Mouse (Mus musculus): ENCODE data around the gene Abhd16a. TPM values are rescaled to one million over a fixed set of nuclear protein-coding genes. Genes with fewer than 3 reads are reported as not detected.

Gene Abhd16a
- polyA plus RNA-seq, 1 experiment from 2014 or later = 69.8 TPM

DNA sequence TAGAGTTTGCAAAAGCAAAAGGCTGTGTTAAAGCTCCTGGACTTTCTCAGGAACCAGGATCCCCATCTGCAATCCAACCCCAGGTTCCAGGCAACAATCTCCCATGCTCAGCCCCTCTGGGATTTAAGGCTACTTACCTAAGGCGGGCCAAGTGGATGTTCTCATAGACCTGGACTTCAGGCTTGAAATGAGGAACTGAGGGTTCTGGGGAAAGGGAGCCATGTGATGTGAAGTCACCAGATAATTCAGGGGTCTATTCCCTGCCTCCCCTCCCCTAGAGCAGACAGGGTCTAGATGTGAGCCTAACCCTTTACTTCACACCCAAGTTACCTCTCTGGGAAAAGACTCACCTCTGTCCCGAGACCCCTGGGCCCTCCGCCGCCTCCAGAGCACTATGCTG is 8.4 kb upstream of the Abhd16a start:
- H3K9me3 ChIP-seq = no peaks in the 10 kb centered on the region
- peaks cover 43% of the 10 kb centered on the region for H3K4me1 ChIP-seq
- WGBS = 78% methylated on average over 4 of the region's 4 CpGs
- H3K27me3 ChIP-seq (ENCODE audit: insufficient read depth, poor library complexity, severe bottlenecking) = peaks cover 11% of the 10 kb centered on the region
- no peaks in the 10 kb centered on the region for H3K36me3 ChIP-seq
- DNase-seq (ENCODE audit: low spot score) = no peak
- no peak overlapping the region for H3K27ac ChIP-seq
- H3K4me3 ChIP-seq = no peak overlapping the region

GRCm38 (mm10) chr17:35082841-35083576 is 6.1 kb upstream of the Abhd16a start:
- H3K27ac ChIP-seq = no peak overlapping the region
- no peak for DNase-seq (ENCODE audit: low spot score)
- no peaks in the 10 kb centered on the region for H3K9me3 ChIP-seq
- H3K4me3 ChIP-seq = no peak overlapping the region
- H3K36me3 ChIP-seq = no peaks in the 10 kb centered on the region
- peaks cover 22% of the 10 kb centered on the region for H3K4me1 ChIP-seq
- WGBS = 81% methylated on average over 16 of the region's 16 CpGs
- H3K27me3 ChIP-seq (ENCODE audit: insufficient read depth, poor library complexity, severe bottlenecking) = peaks cover 4% of the 10 kb centered on the region

DNA sequence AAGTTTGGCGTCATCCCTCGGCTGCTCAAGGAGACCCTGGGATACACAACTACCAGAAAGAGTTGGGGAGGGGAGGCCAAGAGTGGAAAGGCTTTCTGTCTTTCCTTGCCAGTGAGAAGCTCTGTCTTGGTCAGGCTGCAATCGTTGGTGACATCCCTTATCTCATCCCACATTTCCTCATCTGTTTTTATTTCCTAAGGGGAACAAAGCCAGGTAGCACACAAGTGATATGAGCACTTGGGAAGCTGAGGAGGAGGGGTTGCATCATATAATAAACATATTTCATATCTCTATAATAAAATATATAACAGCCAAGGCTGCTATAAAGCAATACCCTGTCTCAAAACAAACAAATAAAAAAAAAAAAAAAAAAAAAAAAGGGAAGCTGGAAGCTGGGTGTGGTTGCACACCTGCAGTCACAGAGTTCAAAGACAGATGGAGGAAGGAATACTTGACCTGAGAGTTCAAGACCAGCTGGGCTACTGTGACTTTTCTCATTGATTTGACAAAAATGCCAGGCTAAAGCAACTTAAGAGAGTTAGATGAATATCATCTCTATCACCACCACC is 5.0 kb upstream of the Abhd16a start:
- Histone ChIP-seq H3K27me3 (ENCODE audit: insufficient read depth, poor library complexity, severe bottlenecking) (peaks cover 4% of the 10 kb centered on the region), H3K36me3 (no peaks in the 10 kb centered on the region), H3K9me3 (no peaks in the 10 kb centered on the region), H3K4me3 (no peak overlapping the region), H3K27ac (no peak overlapping the region), H3K4me1 (peaks cover 19% of the 10 kb centered on the region)
- WGBS = 64% methylated on average over 3 of the region's 3 CpGs
- no peak for DNase-seq (ENCODE audit: low spot score)

DNA sequence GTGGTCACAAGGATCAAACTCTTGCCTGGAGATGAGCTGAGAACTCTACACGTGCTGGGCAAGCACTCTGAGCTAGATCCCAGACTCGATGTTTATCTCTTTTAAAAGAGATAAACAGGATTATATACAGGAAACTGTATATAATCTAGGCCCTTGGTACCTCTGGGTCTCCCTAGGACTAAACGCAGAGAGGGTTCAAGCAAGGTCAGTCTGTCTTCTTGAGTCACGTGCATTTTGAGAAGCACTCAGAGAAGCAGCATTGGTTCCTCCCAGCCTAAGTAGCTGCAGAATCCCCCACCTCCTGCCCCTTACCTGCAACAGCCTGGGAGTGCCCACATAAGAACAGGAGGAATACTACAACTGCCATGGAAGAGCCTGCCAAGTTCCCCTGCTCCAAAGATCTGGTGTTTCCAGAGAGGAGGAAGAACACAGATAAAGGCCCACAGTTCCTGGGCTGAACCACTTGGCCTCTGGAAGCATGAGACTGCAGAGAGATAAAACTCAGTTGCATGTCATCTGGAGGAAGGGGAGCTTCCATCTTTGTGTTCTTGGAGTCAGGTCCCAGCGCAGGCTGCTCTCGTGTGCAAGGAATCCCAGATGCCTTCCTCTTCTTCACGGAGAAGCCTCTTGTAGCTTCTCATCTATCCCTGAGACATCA is 3.7 kb upstream of the Abhd16a start, which contains the start of gene Ly6g6f:
Gene Ly6g6f, minus strand, starts transcription at position 403 of the 658 bp plus-strand sequence.
- Histone ChIP-seq H3K27ac (no peak within 1 kb of the TSS), H3K4me1 (peaks cover 17% of the 10 kb centered on the region)

DNA sequence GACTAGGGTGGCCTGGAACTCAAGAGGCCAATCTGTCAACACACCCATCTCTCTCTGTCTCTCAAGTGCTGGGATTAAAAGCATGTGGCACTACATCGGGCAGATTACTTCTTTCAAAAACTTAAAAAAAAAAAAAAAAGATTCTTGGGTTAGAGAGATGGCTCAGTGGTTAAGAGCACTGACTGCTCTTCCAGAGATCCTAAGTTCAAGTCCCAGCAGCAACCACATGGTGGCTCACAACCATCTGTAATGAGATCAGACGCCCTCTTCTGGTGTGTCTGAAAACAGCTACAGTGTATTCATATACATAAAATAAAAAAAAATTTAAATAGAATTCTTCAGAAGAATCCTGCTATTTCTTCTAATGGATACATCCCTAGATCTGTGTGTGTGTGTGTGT is 912 bp upstream of the Abhd16a start:
- 45% methylated on average over 2 of the region's 2 CpGs for WGBS
- H3K9me3 ChIP-seq = no peaks in the 10 kb centered on the region

More for the DNA sequence above, 3.7 kb upstream of the Abhd16a start, which contains the start of gene Ly6g6f:
- no peaks in the 10 kb centered on the region for H3K36me3 ChIP-seq
- WGBS = 61% methylated on average over 7 of the region's 7 CpGs
- no peak within 1 kb of the TSS for H3K4me3 ChIP-seq
- no peak for DNase-seq (ENCODE audit: low spot score)
- H3K27me3 ChIP-seq (ENCODE audit: insufficient read depth, poor library complexity, severe bottlenecking) = peaks cover 4% of the 10 kb centered on the region
- no peaks in the 10 kb centered on the region for H3K9me3 ChIP-seq

DNA sequence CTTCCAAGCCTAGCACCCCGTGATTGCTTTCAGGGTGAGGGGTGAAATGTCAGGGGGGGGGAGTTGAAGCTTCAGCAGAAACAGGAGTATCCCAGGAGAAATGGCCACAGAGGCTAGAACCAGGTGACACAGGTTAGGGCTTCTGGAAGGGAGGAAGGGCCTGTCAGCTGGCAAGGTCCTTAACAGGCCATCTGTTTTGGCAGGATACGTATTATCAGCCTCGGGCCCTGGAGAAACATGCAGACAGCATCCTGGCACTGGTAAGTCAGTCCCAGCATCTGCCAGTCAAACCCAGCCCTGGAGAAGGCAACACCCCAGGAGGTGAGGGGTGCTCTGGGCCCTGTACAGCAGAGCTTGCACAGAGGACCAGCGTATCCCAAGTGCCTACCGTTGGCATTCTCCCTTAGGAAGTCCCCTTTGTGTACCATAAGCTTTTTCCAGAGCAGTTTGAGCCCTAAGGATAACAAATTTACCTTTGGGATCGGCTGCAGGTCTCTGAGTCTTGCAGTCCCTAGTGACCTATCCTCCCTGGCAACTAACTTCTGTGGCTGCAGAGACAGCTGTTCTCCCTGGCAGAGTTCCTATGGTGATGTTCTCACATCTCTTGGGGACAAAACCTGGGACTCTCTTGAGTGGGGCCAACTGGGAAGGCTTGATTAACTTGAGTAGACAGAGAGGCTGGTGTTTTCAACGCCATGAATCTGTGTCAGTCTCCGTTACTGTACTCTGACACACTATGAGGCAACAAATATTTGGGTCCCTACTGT is 1.3 kb downstream of the Abhd16a start:
- peaks cover 17% of the 10 kb centered on the region for H3K4me1 ChIP-seq
- H3K4me3 ChIP-seq = peak overlapping the region; percentile 82
- H3K27ac ChIP-seq = peak overlapping the region; percentile 99; the same call in 1 of the 2 replicates

More for the DNA sequence above, 912 bp upstream of the Abhd16a start:
- no peak overlapping the region for H3K27ac ChIP-seq
- no peak for DNase-seq (ENCODE audit: low spot score)
- peaks cover 17% of the 10 kb centered on the region for H3K4me1 ChIP-seq
- peaks cover 23% of the 10 kb centered on the region for H3K36me3 ChIP-seq
- H3K4me3 ChIP-seq = no peak overlapping the region
- H3K27me3 ChIP-seq (ENCODE audit: insufficient read depth, poor library complexity, severe bottlenecking) = no peaks in the 10 kb centered on the region

DNA sequence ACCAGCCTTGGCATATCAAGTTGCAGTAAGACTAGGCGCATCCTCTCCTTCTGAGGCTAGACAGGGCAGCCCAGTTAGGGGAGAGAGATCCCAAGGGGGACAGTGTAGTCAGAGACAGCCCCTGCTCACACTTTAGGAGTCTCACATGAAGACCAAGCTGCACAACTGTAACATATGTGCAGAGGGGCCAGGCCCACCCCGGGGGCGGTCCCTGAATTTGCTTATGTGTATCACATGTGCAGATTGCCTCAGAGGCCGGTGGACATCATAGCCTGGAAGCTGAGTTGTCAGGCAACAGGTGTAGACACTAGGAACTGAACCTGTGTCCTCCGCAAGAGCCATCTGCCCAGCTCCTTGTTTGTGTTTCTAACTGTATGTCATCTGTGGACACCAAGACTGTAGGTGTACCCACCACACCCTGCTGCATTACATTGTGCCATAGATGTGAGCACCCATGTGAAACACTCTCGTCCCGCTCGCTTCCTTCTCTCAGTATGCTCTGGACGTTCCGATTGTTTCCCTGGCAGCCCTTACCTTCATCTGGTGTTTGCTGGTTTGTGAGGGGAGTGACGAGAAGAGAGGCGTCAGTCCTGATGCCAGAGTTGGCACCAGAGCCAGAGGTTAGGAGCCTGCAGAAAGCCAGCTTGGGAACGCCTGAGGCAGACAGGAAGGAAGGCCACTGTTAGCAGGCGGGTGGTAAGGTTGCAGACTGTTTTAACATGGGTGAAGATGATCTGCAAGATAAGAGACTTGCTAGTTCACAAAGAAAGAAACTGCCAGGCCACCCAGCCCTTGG is 3.5 kb downstream of the Abhd16a start:
- H3K4me1 ChIP-seq = peaks cover 17% of the 10 kb centered on the region
- DNase-seq (ENCODE audit: low spot score) = no peak
- no peak overlapping the region for H3K4me3 ChIP-seq
- H3K9me3 ChIP-seq = no peaks in the 10 kb centered on the region
- H3K36me3 ChIP-seq = peaks cover 65% of the 10 kb centered on the region
- no peaks in the 10 kb centered on the region for H3K27me3 ChIP-seq (ENCODE audit: insufficient read depth, poor library complexity, severe bottlenecking)
- 89% methylated on average over 14 of the region's 14 CpGs for WGBS
- no peak overlapping the region for H3K27ac ChIP-seq

More for the DNA sequence above, 1.3 kb downstream of the Abhd16a start:
- Histone ChIP-seq H3K36me3 (peaks cover 43% of the 10 kb centered on the region), H3K27me3 (ENCODE audit: insufficient read depth, poor library complexity, severe bottlenecking) (no peaks in the 10 kb centered on the region), H3K9me3 (no peaks in the 10 kb centered on the region)
- WGBS = 65% methylated on average over 8 of the region's 8 CpGs
- DNase-seq (ENCODE audit: low spot score) = no peak

DNA sequence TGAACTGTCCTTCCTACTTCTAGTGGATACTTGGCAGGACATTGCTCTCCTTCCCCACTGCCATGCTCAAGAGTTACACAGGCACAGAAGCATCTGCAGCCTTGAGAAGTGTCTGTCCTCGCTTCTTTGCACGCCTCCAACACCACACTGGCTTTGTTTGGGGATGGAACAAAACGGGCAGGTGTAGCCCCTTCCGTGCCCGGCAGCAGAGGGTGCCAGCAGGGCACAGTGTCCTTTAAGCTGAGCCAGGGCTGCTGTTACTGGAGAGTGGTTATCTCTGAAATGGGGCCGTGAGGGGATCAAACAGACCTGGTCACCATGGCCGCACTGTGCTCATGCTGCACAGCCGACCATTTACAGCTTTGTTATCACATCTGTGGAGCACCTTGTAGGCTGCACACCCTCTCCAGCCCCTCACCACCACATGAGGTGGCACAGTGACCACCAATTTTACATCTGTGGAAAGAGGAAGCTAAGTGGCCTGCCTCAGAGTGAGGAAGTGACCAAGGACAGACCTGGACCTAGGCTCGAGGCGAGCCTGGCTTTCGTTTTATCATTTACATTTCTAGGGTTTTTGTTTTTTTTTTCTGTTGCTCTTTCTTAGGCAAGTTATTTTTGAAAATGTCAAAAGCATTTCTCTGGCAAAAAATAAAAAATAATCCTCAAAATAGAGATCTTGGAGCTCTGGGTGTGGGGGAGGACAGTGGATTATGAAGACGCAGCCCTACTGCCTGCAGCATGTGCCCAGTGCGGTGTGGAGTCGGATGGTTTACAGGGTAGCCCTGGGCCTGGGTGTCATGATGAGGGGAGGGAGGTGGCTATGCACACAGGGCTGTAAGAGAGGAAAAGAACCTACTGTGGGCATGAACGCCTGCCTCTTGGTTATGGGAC is 5.7 kb downstream of the Abhd16a start:
- H3K9me3 ChIP-seq = no peaks in the 10 kb centered on the region
- H3K36me3 ChIP-seq = peaks cover 82% of the 10 kb centered on the region
- H3K4me3 ChIP-seq = no peak overlapping the region
- peaks cover 12% of the 10 kb centered on the region for H3K4me1 ChIP-seq
- H3K27ac ChIP-seq = 0 out of 2 replicates have a peak overlapping the region, but pooled peaks have one; percentile 6
- 81% methylated on average over 15 of the region's 15 CpGs for whole genome bisulfite sequencing
- no peaks in the 10 kb centered on the region for H3K27me3 ChIP-seq (ENCODE audit: insufficient read depth, poor library complexity, severe bottlenecking)
- no peak for DNase-seq (ENCODE audit: low spot score)

DNA sequence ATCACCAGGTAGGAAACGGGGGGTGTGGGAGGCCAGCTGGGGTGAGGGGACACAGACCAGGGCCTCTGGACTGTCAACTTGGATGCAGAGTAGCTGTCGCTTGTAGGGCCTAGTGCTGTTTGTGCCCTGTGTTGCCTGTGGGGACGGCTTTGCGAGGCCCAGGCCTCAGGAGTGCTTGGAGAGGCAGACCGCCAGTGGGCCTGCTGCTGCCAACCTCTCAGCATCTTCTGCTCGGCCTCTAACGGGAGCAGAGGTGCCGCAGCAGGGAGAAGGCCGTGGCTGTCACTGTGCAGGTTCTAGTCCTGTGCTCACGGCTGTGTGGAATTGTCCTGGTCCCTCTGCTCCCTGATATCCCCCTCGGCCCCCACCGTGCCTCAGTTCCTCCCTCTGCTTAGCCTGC is 7.5 kb downstream of the Abhd16a start:
- H3K4me3 ChIP-seq = no peak overlapping the region
- no peaks in the 10 kb centered on the region for H3K27me3 ChIP-seq (ENCODE audit: insufficient read depth, poor library complexity, severe bottlenecking)
- H3K27ac ChIP-seq = peak overlapping the region; percentile 23; the same call in 1 of the 2 replicates
- WGBS = 90% methylated on average over 12 of the region's 12 CpGs
- H3K9me3 ChIP-seq = no peaks in the 10 kb centered on the region
- peaks cover 93% of the 10 kb centered on the region for H3K36me3 ChIP-seq
- DNase-seq (ENCODE audit: low spot score) = no peak
- peaks cover 13% of the 10 kb centered on the region for H3K4me1 ChIP-seq

GRCm38 (mm10) chr17:35097164-35097655 is 8.1 kb downstream of the Abhd16a start:
- 82% methylated on average over 12 of the region's 12 CpGs for WGBS
- Histone ChIP-seq H3K4me1 (peaks cover 15% of the 10 kb centered on the region), H3K9me3 (no peaks in the 10 kb centered on the region), H3K4me3 (no peak overlapping the region), H3K27ac (no peak overlapping the region), H3K36me3 (peaks cover 93% of the 10 kb centered on the region), H3K27me3 (ENCODE audit: insufficient read depth, poor library complexity, severe bottlenecking) (no peaks in the 10 kb centered on the region)
- no peak for DNase-seq (ENCODE audit: low spot score)

GRCm38 (mm10) chr17:35100196-35100765 is 11.2 kb downstream of the Abhd16a start:
- no peak for DNase-seq (ENCODE audit: low spot score)
- no peak overlapping the region for H3K4me3 ChIP-seq
- peaks cover 90% of the 10 kb centered on the region for H3K36me3 ChIP-seq
- H3K9me3 ChIP-seq = no peaks in the 10 kb centered on the region
- H3K27ac ChIP-seq = peak overlapping the region; percentile 3; the same call in 1 of the 2 replicates
- WGBS = 63% methylated on average over 10 of the region's 10 CpGs
- no peaks in the 10 kb centered on the region for H3K27me3 ChIP-seq (ENCODE audit: insufficient read depth, poor library complexity, severe bottlenecking)
- H3K4me1 ChIP-seq = peaks cover 31% of the 10 kb centered on the region

All from heart, embryonic 10.5 days (tissue).